Mouse (Mus musculus) liver, embryonic 15.5 days (tissue): Measurements from ENCODE around the gene Ccr7. TPM values are rescaled to one million over a fixed set of nuclear protein-coding genes. Genes with fewer than 3 reads are reported as not detected.

Experiments used
- ATAC-seq: fragments of 200-750 bp; cut with Nextera tagmentation; 2 replicates; pipeline ENCODE4 v1.8.0; 2017; ENCODE audit warnings: moderate number of reproducible peaks, mild to moderate bottlenecking, moderate library complexity; ENCODE audit not compliant: insufficient read depth
- H3K27ac ChIP-seq: fragments of 300-500 bp; sonication (generic); replicated peaks from 2 replicates; pipeline ENCODE4 v1.5.1; 2015; ENCODE audit warnings: mild to moderate bottlenecking, inconsistent platforms
- H3K27me3 ChIP-seq: fragments of 300-500 bp; sonication (generic); 2 replicates; pipeline ENCODE4 v1.6.1; 2015; ENCODE audit warnings: mild to moderate bottlenecking, inconsistent platforms
- H3K36me3 ChIP-seq: fragments of 300-500 bp; sonication (generic); replicated peaks from 2 replicates; pipeline ENCODE4 v1.6.1; 2015; ENCODE audit warnings: moderate library complexity, mild to moderate bottlenecking, inconsistent platforms
- H3K4me1 ChIP-seq: fragments of 300-500 bp; sonication (generic); replicated peaks from 2 replicates; pipeline ENCODE4 v1.6.1; 2015; ENCODE audit warnings: inconsistent platforms
- H3K4me2 ChIP-seq: fragments of 300-500 bp; sonication (generic); 2 replicates; pipeline ENCODE4 v1.6.1; 2015; ENCODE audit warnings: moderate library complexity, mild to moderate bottlenecking, inconsistent platforms
- H3K4me3 ChIP-seq: fragments of 300-500 bp; sonication (generic); replicated peaks from 2 replicates; pipeline ENCODE4 v1.5.1; 2015; ENCODE audit warnings: mild to moderate bottlenecking, inconsistent platforms
- H3K9ac ChIP-seq: fragments of 300-500 bp; sonication (generic); 2 replicates; pipeline ENCODE4 v1.6.1; 2015; ENCODE audit warnings: moderate library complexity, mild to moderate bottlenecking, inconsistent platforms
- H3K9me3 ChIP-seq: fragments of 300-500 bp; sonication (generic); replicated peaks from 2 replicates; pipeline ENCODE4 v1.6.1; 2016; ENCODE audit warnings: inconsistent platforms
- WGBS: fragments of 180-500 bp; shearing (Covaris S2); methylation state at CpG from one replicate; pipeline ENCODE4 v1.1.7; 2015; ENCODE audit warnings: mixed read lengths; ENCODE audit not compliant: insufficient replicate concordance; 5-methylcytosine and 5-hydroxymethylcytosine counted together
- polyA plus RNA-seq: library from polyadenylated mRNA; unstranded; fragments of >200 nt; fragmentation: Nextera tagmentation; extraction: Ambion mirVana; gene quantifications from 2 replicates; pipeline ENCODE4 v1.2.1, GENCODE M21; 2015

Ccr7 gene
- polyA plus RNA-seq, 1 experiment from 2014 or later: 0.31 TPM

GRCm38 (mm10) chr11:99134266-99135046, 20.4 kb downstream of the Ccr7 start:
- Histone ChIP-seq H3K4me1 (peaks cover 16% of the 10 kb centered on the region; the same call in 1 of the 2 replicates), H3K27me3 (peaks cover 3% of the 10 kb centered on the region; the same call in 1 of the 2 replicates), H3K9me3 (no peaks in the 10 kb centered on the region), H3K27ac (no peak overlapping the region), H3K36me3 (no peaks in the 10 kb centered on the region), H3K4me3 (no peak overlapping the region), H3K4me2 (no peak overlapping the region), H3K9ac (no peak overlapping the region)
- ATAC-seq: no peak
- WGBS: 44% methylated on average over 15 of the region's 15 CpGs

GRCm38 (mm10) chr11:99133285-99133897, 21.5 kb downstream of the Ccr7 start:
- Histone ChIP-seq H3K27me3 (peaks cover 3% of the 10 kb centered on the region; the same call in 1 of the 2 replicates), H3K4me3 (no peak overlapping the region), H3K9me3 (no peaks in the 10 kb centered on the region), H3K9ac (no peak overlapping the region), H3K36me3 (no peaks in the 10 kb centered on the region), H3K4me2 (no peak overlapping the region), H3K27ac (no peak overlapping the region), H3K4me1 (peaks cover 11% of the 10 kb centered on the region; the same call in 1 of the 2 replicates)
- ATAC-seq: no peak
- 15% methylated on average over 5 of the region's 5 CpGs for WGBS

GRCm38 (mm10) chr11:99132091-99132730, 22.7 kb downstream of the Ccr7 start:
- Histone ChIP-seq H3K27ac (no peak overlapping the region), H3K4me1 (peaks cover 15% of the 10 kb centered on the region; the same call in 1 of the 2 replicates), H3K4me2 (0 out of 2 replicates have a peak overlapping the region, but pooled peaks have one; percentile 5), H3K27me3 (peaks cover 3% of the 10 kb centered on the region; the same call in 1 of the 2 replicates), H3K9me3 (no peaks in the 10 kb centered on the region), H3K4me3 (no peak overlapping the region), H3K36me3 (no peaks in the 10 kb centered on the region), H3K9ac (no peak overlapping the region)
- ATAC-seq: no peak
- 11% methylated on average over 11 of the region's 11 CpGs for WGBS

- Histone ChIP-seq H3K4me3 (no peak overlapping the region), H3K36me3 (no peaks in the 10 kb centered on the region), H3K4me1 (peaks cover 15% of the 10 kb centered on the region; the same call in 1 of the 2 replicates), H3K4me2 (no peak overlapping the region), H3K27me3 (peaks cover 3% of the 10 kb centered on the region; the same call in 1 of the 2 replicates), H3K9me3 (no peaks in the 10 kb centered on the region), H3K27ac (no peak overlapping the region), H3K9ac (no peak overlapping the region)
- WGBS: 37% methylated on average over 12 of the region's 12 CpGs
- ATAC-seq: no peak
Measured at GRCm38 (mm10) chr11:99131463-99131840, 23.4 kb downstream of the Ccr7 start.

- Histone ChIP-seq H3K27ac (no peak overlapping the region), H3K4me2 (no peak overlapping the region), H3K36me3 (no peaks in the 10 kb centered on the region), H3K9me3 (no peaks in the 10 kb centered on the region), H3K4me3 (no peak overlapping the region), H3K4me1 (peaks cover 15% of the 10 kb centered on the region; the same call in 1 of the 2 replicates), H3K9ac (no peak overlapping the region), H3K27me3 (peaks cover 3% of the 10 kb centered on the region; the same call in 1 of the 2 replicates)
- WGBS: 34% methylated on average over 5 of the region's 5 CpGs
- ATAC-seq: no peak
Measured at GRCm38 (mm10) chr11:99130736-99131462, 24.0 kb downstream of the Ccr7 start.

GRCm38 (mm10) chr11:99129287-99129686, 25.6 kb downstream of the Ccr7 start:
- Histone ChIP-seq H3K4me3 (no peak overlapping the region), H3K9me3 (no peaks in the 10 kb centered on the region), H3K27me3 (peaks cover 3% of the 10 kb centered on the region; the same call in 1 of the 2 replicates), H3K4me1 (peaks cover 15% of the 10 kb centered on the region; the same call in 1 of the 2 replicates), H3K4me2 (no peak overlapping the region), H3K9ac (no peak overlapping the region), H3K36me3 (no peaks in the 10 kb centered on the region), H3K27ac (no peak overlapping the region)
- 58% methylated on average over 2 of the region's 2 CpGs for WGBS
- no peak for ATAC-seq

GRCm38 (mm10) chr11:99127785-99128682, 26.8 kb downstream of the Ccr7 start:
- Histone ChIP-seq H3K27me3 (peaks cover 3% of the 10 kb centered on the region; the same call in 1 of the 2 replicates), H3K27ac (no peak overlapping the region), H3K4me1 (peaks cover 12% of the 10 kb centered on the region; the same call in 1 of the 2 replicates)

GRCm38 (mm10) chr11:99126482-99127253, 28.2 kb downstream of the Ccr7 start:
- Histone ChIP-seq H3K36me3 (no peaks in the 10 kb centered on the region), H3K4me3 (no peak overlapping the region), H3K4me1 (0 out of 2 replicates have a peak, but pooled peaks cover 4% of the 10 kb centered on the region), H3K4me2 (no peak overlapping the region), H3K9ac (no peak overlapping the region), H3K9me3 (no peaks in the 10 kb centered on the region), H3K27me3 (peaks cover 3% of the 10 kb centered on the region; the same call in 1 of the 2 replicates), H3K27ac (no peak overlapping the region)
- WGBS: 16% methylated on average over 5 of the region's 5 CpGs
- ATAC-seq: peak; percentile 44; the same call in 1 of the 2 replicates

More at GRCm38 (mm10) chr11:99127785-99128682, 26.8 kb downstream of the Ccr7 start:
- no peak overlapping the region for H3K9ac ChIP-seq
- no peak for ATAC-seq
- no peaks in the 10 kb centered on the region for H3K36me3 ChIP-seq
- H3K9me3 ChIP-seq: no peaks in the 10 kb centered on the region
- no peak overlapping the region for H3K4me2 ChIP-seq
- WGBS: 41% methylated on average over 18 of the region's 18 CpGs
- no peak overlapping the region for H3K4me3 ChIP-seq

GRCm38 (mm10) chr11:99124635-99125029, 30.2 kb downstream of the Ccr7 start:
- WGBS: 51% methylated on average over 10 of the region's 10 CpGs
- Histone ChIP-seq H3K27me3 (no peaks in the 10 kb centered on the region), H3K4me3 (no peak overlapping the region), H3K9me3 (no peaks in the 10 kb centered on the region), H3K4me2 (no peak overlapping the region), H3K4me1 (0 out of 2 replicates have a peak, but pooled peaks cover 4% of the 10 kb centered on the region), H3K9ac (no peak overlapping the region), H3K36me3 (no peaks in the 10 kb centered on the region), H3K27ac (no peak overlapping the region)
- ATAC-seq: no peak
